Mouse (Mus musculus) myocyte (in vitro differentiated cells): ENCODE data around the gene Atl1. TPM values are rescaled to one million over a fixed set of nuclear protein-coding genes. Genes with fewer than 3 reads are reported as not detected.

ENCODE experiments used
- H3K27me3 ChIP-seq: one replicate; pipeline ENCODE4 v1.6.1; 2011; ENCODE audit not compliant: control insufficient read depth, insufficient read depth, insufficient read length
- H3K36me3 ChIP-seq: one replicate; pipeline ENCODE4 v1.6.1; 2011; ENCODE audit not compliant: control insufficient read depth, insufficient read depth
- H3K4me2 ChIP-seq: one replicate; pipeline ENCODE4 v1.6.1; 2011; ENCODE audit warnings: low read depth, control low read depth
- H3K4me3 ChIP-seq: one replicate; pipeline ENCODE4 v1.5.1; 2011; ENCODE audit warnings: mild to moderate bottlenecking, control low read depth, moderate library complexity
- H3K79me2 ChIP-seq: one replicate; pipeline ENCODE4 v1.6.1; 2011; ENCODE audit not compliant: control insufficient read depth, insufficient read depth
- H3ac ChIP-seq: one replicate; pipeline ENCODE4 v1.6.1; 2011; ENCODE audit not compliant: control insufficient read depth, insufficient read length
- CEBPB ChIP-seq: IDR thresholded peaks from 2 replicates; pipeline ENCODE4 v1.6.1; 2011; ENCODE audit warnings: mild to moderate bottlenecking, moderate library complexity; ENCODE audit not compliant: poor library complexity, insufficient read depth, severe bottlenecking
- E2F4 ChIP-seq: IDR thresholded peaks from one replicate; pipeline ENCODE4 v1.6.1; 2011; ENCODE audit warnings: mild to moderate bottlenecking, control low read depth, moderate library complexity; ENCODE audit not compliant: insufficient read depth
- MAX ChIP-seq: IDR thresholded peaks from one replicate; pipeline ENCODE4 v1.6.1; 2011; ENCODE audit warnings: low read depth, mild to moderate bottlenecking, control low read depth
- MYOD1 ChIP-seq, 3 experiments: IDR thresholded peaks; one replicate each; pipeline ENCODE4 v1.6.1; 2011; ENCODE audit warnings: control low read depth in 2 of 3, low read depth in 2 of 3, mild to moderate bottlenecking in 2 of 3, moderate library complexity in 1 of 3; ENCODE audit not compliant: insufficient read length in 2 of 3, control insufficient read depth in 1 of 3
- MYOG ChIP-seq, 3 experiments: IDR thresholded peaks; one replicate each; pipeline ENCODE4 v1.6.1; 2011; ENCODE audit warnings: control low read depth in 2 of 3, low read depth in 2 of 3, mild to moderate bottlenecking in 2 of 3; ENCODE audit not compliant: insufficient read length in 2 of 3, control insufficient read depth in 1 of 3, insufficient read depth in 1 of 3
- POLR2A ChIP-seq: IDR thresholded peaks from one replicate; pipeline ENCODE4 v1.6.1; 2011; ENCODE audit warnings: low read depth, mild to moderate bottlenecking, control low read depth, moderate library complexity; ENCODE audit not compliant: insufficient read length
- POLR2AphosphoS2 ChIP-seq: IDR thresholded peaks from one replicate; pipeline ENCODE4 v1.6.1; 2011; ENCODE audit warnings: low read depth, control low read depth; ENCODE audit not compliant: insufficient read length
- REST ChIP-seq: IDR thresholded peaks from one replicate; pipeline ENCODE4 v1.6.1; 2011; ENCODE audit warnings: mild to moderate bottlenecking, control low read depth, moderate library complexity; ENCODE audit not compliant: insufficient read depth, insufficient read length
- SRF ChIP-seq: IDR thresholded peaks from one replicate; pipeline ENCODE4 v1.6.1; 2011; ENCODE audit warnings: low read depth; ENCODE audit not compliant: control insufficient read depth, insufficient read length
- TCF12 ChIP-seq: IDR thresholded peaks from one replicate; pipeline ENCODE4 v1.6.1; 2011; ENCODE audit warnings: mild to moderate bottlenecking, control low read depth; ENCODE audit not compliant: poor library complexity, insufficient read depth, severe bottlenecking
- TCF3 ChIP-seq: IDR thresholded peaks from one replicate; pipeline ENCODE4 v1.6.1; 2011; ENCODE audit warnings: low read depth, control low read depth; ENCODE audit not compliant: insufficient read length
- USF1 ChIP-seq: IDR thresholded peaks from one replicate; pipeline ENCODE4 v1.6.1; 2011; ENCODE audit warnings: low read depth, mild to moderate bottlenecking, control low read depth, moderate library complexity
- polyA plus RNA-seq: library from polyadenylated mRNA; unstranded; fragments of >200 nt; fragmentation: generic; extraction: Trizol; gene quantifications from one replicate; pipeline ENCODE4 v1.2.1, GENCODE M21; 2012; ENCODE audit warnings: missing spikeins

Atl1 gene
- polyA plus RNA-seq, 1 experiment = 0.36 TPM

DNA sequence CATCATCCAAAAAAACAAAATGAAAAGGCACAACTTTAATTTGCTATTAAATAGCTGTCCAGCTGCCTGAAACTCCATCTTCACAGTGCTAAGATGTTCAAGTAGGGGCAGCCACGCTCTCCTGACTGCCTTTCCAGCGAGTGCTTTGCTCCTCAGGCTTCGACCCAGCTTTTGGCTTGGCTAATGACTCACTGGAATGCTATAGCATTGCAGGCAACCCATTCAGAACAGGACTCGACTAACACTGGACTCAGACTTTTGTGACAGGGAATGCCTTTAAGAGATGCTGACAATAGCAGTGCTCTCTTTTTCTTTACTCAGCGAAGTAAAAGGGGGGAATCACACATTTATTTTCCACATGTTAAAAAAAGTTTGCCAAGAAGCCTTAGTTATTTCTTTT, 119.3 kb downstream of the Atl1 start:
- Histone ChIP-seq H3ac (no peak overlapping the region), H3K36me3 (peaks cover 16% of the 10 kb centered on the region), H3K4me2 (no peak overlapping the region), H3K4me3 (no peak overlapping the region), H3K27me3 (no peaks in the 10 kb centered on the region), H3K79me2 (no peaks in the 10 kb centered on the region)
- TF ChIP-seq SRF = no peak
- no peak for TF ChIP-seq TCF3
- TF ChIP-seq CEBPB = no peak
- no peak for TF ChIP-seq POLR2AphosphoS2
- no peak for TF ChIP-seq POLR2A
- no peak for TF ChIP-seq MAX
- TF ChIP-seq E2F4 = no peak
- no peak for TF ChIP-seq USF1
- TF ChIP-seq TCF12 = no peak
- no peak for TF ChIP-seq REST
- no peak for TF ChIP-seq MYOD1 (IDR thresholded peaks at IDR 0.05; ENCODE audit: control insufficient read depth in 1 of 3, insufficient read length in 2 of 3, low read depth in 2 of 3)
- no peak for TF ChIP-seq MYOG (IDR thresholded peaks at IDR 0.05; ENCODE audit: control insufficient read depth in 1 of 3, insufficient read depth in 1 of 3, insufficient read length in 2 of 3, low read depth in 2 of 3)

GRCm38 (mm10) chr12:70015936-70016335, 123.5 kb downstream of the Atl1 start:
- no peak overlapping the region for H3K4me3 ChIP-seq
- H3ac ChIP-seq = no peak overlapping the region
- no peaks in the 10 kb centered on the region for H3K79me2 ChIP-seq
- H3K27me3 ChIP-seq = no peaks in the 10 kb centered on the region
- H3K4me2 ChIP-seq = no peak overlapping the region
- TF ChIP-seq TCF12 = no peak
- no peak for TF ChIP-seq SRF
- TF ChIP-seq MYOD1 (IDR thresholded peaks at IDR 0.05; ENCODE audit: control insufficient read depth in 1 of 3, insufficient read length in 2 of 3, low read depth in 2 of 3) = no peak
- TF ChIP-seq POLR2AphosphoS2 = no peak
- TF ChIP-seq POLR2A = no peak
- no peak for TF ChIP-seq TCF3
- TF ChIP-seq MYOG (IDR thresholded peaks at IDR 0.05; ENCODE audit: control insufficient read depth in 1 of 3, insufficient read depth in 1 of 3, insufficient read length in 2 of 3, low read depth in 2 of 3) = no peak
- TF ChIP-seq E2F4 = no peak
- no peak for TF ChIP-seq REST
- no peak for TF ChIP-seq CEBPB
- TF ChIP-seq MAX = no peak
- TF ChIP-seq USF1 = no peak
- peaks cover 22% of the 10 kb centered on the region for H3K36me3 ChIP-seq

Other genes starting within 250 kb of the Atl1 start
- gene Sos2, start 210.8 kb upstream of the Atl1 start, polyA plus RNA-seq = 6.0 TPM
- gene L2hgdh, start 167.7 kb upstream of the Atl1 start, polyA plus RNA-seq = 2.8 TPM
- gene Atp5s, start 167.7 kb upstream of the Atl1 start, polyA plus RNA-seq = 9.3 TPM
- gene Cdkl1, start 101.3 kb upstream of the Atl1 start, polyA plus RNA-seq = 0.05 TPM
- gene Map4k5, start 586 bp downstream of the Atl1 start, polyA plus RNA-seq = 6.1 TPM
- 23.2 TPM for gene Sav1, start 94.4 kb downstream of the Atl1 start, polyA plus RNA-seq
- gene Nin, start 221.1 kb downstream of the Atl1 start, polyA plus RNA-seq = 5.0 TPM